Comparison of ENCODE assay signal across 8 mouse cellular contexts in the genomic region with DNA sequence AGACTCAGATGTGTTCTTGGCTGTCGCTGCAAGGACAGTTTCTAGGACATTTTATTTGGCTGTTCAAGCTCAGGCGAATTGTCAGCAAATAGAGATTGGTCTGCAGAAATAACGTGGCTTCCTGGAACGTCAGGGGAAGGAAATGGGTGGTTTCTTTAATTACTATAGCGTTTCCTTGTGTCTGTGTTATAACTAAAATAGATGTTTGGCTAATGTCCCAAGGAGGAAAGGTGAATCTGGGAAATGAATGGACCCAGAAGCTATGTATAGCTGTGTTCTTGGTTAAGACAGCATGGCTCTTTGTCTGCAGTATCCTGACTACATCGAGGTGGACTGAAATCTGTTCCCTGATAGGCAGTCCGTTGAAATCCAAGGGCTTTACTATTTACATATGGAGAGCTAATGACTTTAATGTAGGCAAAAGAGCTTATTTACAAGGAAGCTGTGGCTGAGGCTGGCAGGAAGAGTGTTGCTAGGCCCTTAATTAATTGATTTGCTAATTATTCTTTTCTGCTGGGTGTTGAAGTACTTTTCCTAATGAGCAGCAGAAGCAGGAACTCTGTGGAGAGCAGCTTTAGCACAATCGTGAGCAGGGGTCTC.
DNase-seq lines count a peak whose midpoint lies in the region; ATAC-seq lines count a peak whose summit lies in the region.

No protein-coding gene starts in this region.

- 31% methylated on average over 8 of the region's 8 CpGs for WGBS in heart, embryonic 13.5 days
- WGBS in neural tube, embryonic 14.5 days: 34% methylated on average over 8 of the region's 8 CpGs

- H3K27me3 ChIP-seq in heart, embryonic 13.5 days (replicated peaks): no peaks in the 10 kb centered on the region
- no peaks in the 10 kb centered on the region for H3K27me3 ChIP-seq in neural tube, embryonic 14.5 days (ENCODE audit: control insufficient read depth, insufficient read depth, low read length)

- no peaks in the 10 kb centered on the region for H3K36me3 ChIP-seq in heart, embryonic 13.5 days
- H3K36me3 ChIP-seq in neural tube, embryonic 14.5 days (ENCODE audit: control insufficient read depth, insufficient read depth, low read length): no peaks in the 10 kb centered on the region

- no peak overlapping the region for H3K4me3 ChIP-seq in heart, embryonic 13.5 days
- H3K4me3 ChIP-seq in neural tube, embryonic 14.5 days (ENCODE audit: low read depth, low read length): no peak overlapping the region

- peak overlapping the region; percentile 3; the same call in 1 of the 2 replicates for H3K4me2 ChIP-seq in heart, embryonic 13.5 days
- H3K4me2 ChIP-seq in neural tube, embryonic 14.5 days (ENCODE audit: low read depth, low read length): no peak overlapping the region

- intact Hi-C loops in gastrocnemius, postnatal 14 days (cut with DNase I; ENCODE audit: low total_unique reads): no loop called here

- no peaks in the 10 kb centered on the region for H3K9me3 ChIP-seq in heart, embryonic 13.5 days
- H3K9me3 ChIP-seq in neural tube, embryonic 14.5 days (ENCODE audit: control insufficient read depth, low read length): no peaks in the 10 kb centered on the region

- no peak for ATAC-seq in heart, embryonic 13.5 days (ENCODE audit: extremely low read depth, insufficient number of reproducible peaks, low FRiP score, low TSS enrichment)
- peak; percentile 38; the same call in 1 of the 2 replicates for ATAC-seq in neural tube, embryonic 14.5 days (ENCODE audit: low read depth)
- ATAC-seq in erythroblast, adult 5-6 weeks (replicated peaks; ENCODE audit: low FRiP score, poor library complexity, severe bottlenecking): no peak

- peaks cover 31% of the 10 kb centered on the region for H3K4me1 ChIP-seq in heart, embryonic 13.5 days
- H3K4me1 ChIP-seq in neural tube, embryonic 14.5 days (ENCODE audit: control insufficient read depth, insufficient read depth, low read length): peaks cover 5% of the 10 kb centered on the region; the same call in 1 of the 2 replicates

- H3K9ac ChIP-seq in heart, embryonic 13.5 days: 0 out of 2 replicates have a peak overlapping the region, but pooled peaks have one; percentile 47
- no peak overlapping the region for H3K9ac ChIP-seq in neural tube, embryonic 14.5 days (replicated peaks; ENCODE audit: low read depth, low read length)

- DNase-seq in gastrocnemius, adult 18-20 months (ENCODE audit: low spot score): peak; percentile 6
- no peak for DNase-seq in gastrocnemius, postnatal 14 days
- DNase-seq in CD4-positive, CD25-positive, alpha-beta regulatory T cell, adult 2 months (ENCODE audit: low read depth, low spot score): peak; percentile 67
- peak; percentile 28 to 68 for DNase-seq in kidney, postnatal 25 days
- no peak for DNase-seq in cerebellum, adult 8-10 months

- peak overlapping the region; percentile 61; the same call in 1 of the 2 replicates for H3K27ac ChIP-seq in heart, embryonic 13.5 days (replicated peaks)
- peak overlapping the region; percentile 58 for H3K27ac ChIP-seq in neural tube, embryonic 14.5 days (ENCODE audit: low read depth, low read length)

Comparison
In these comparisons a context has a peak if more than half of its experiments do, and no peak if none do; other contexts are left out.
1. DNase-seq: peak in gastrocnemius, adult 18-20 months (single experiment), CD4-positive, CD25-positive, alpha-beta regulatory T cell, adult 2 months (single experiment) and kidney, postnatal 25 days (2 of 2); none in gastrocnemius, postnatal 14 days (single experiment) and cerebellum, adult 8-10 months (single experiment).